ENCODE assay signal across 22 mouse cellular contexts in genomic region chr19:12570866-12571265, GRCm38 (mm10). TPM values are rescaled to one million over a fixed set of nuclear protein-coding genes. Genes with fewer than 3 reads are reported as not detected.
DNase-seq lines count a peak whose midpoint lies in the region; TF ChIP-seq lines count a peak whose summit lies in the region.
"Had no signal": no experiment of that assay in that cellular context is flagged by ENCODE, and none has a peak within 500 bp of the region (broad histone marks: within the 10 kb centered on the region; RNA-seq: fewer than 3 reads in every experiment).

No protein-coding gene starts in this region.

- 27% methylated on average over 2 of the region's 2 CpGs for WGBS in macrophage (ENCODE audit: missing documents)

- H3K27me3 ChIP-seq in MEL (ENCODE audit: control insufficient read depth in 1 of 2, insufficient read depth in 2 of 2, low read length in 2 of 2), result no peaks in the 10 kb centered on the region
- H3K27me3 ChIP-seq: embryonic facial prominence, embryonic 13.5 days; forebrain, embryonic 12.5 days; hindbrain, embryonic 13.5 days had no signal

- H3K79me2 ChIP-seq in MEL (ENCODE audit: control insufficient read depth, insufficient read depth, low read length, poor library complexity) (peaks cover 17% of the 10 kb centered on the region), macrophage (ENCODE audit: inconsistent target) (peaks cover 23% of the 10 kb centered on the region)

- H3K36me3 ChIP-seq in MEL (ENCODE audit: control insufficient read depth in 1 of 2, insufficient read depth in 2 of 2, low read length in 2 of 2) (peaks cover 0 to 17% of the 10 kb centered on the region in 2 experiments; a peak in 2 of 4 replicates), macrophage (ENCODE audit: inconsistent target) (no peaks in the 10 kb centered on the region)
- H3K36me3 ChIP-seq: embryonic facial prominence, embryonic 13.5 days; forebrain, embryonic 12.5 days; heart, embryonic 10.5 days; hindbrain, embryonic 13.5 days had no signal

- no peak for TF ChIP-seq CTCF in MEL (IDR thresholded peaks at IDR 0.05 in 2 of 3, conservative IDR thresholded peaks at IDR 0.05 in 1 of 3; ENCODE audit: control insufficient read depth in 1 of 3, insufficient read depth in 1 of 3, low read depth in 2 of 3, low read length in 3 of 3, poor library complexity in 1 of 3, severe bottlenecking in 1 of 3)

- no peak overlapping the region for H3K9ac ChIP-seq in MEL (ENCODE audit: control insufficient read depth, low read depth, low read length, poor library complexity, severe bottlenecking)
- H3K9ac ChIP-seq: embryonic facial prominence, embryonic 13.5 days; forebrain, embryonic 12.5 days; forebrain, postnatal 0 days; hindbrain, embryonic 13.5 days had no signal

- no peak for TF ChIP-seq POLR2A in MEL (IDR thresholded peaks at IDR 0.05; ENCODE audit: control insufficient read depth in 1 of 2, insufficient read depth in 1 of 2, low read depth in 1 of 2, low read length in 2 of 2, poor library complexity in 1 of 2)

- TF ChIP-seq RAD21 in MEL (IDR thresholded peaks at IDR 0.05; ENCODE audit: low read depth, low read length), result no peak

- DNase-seq in thymus, postnatal 0 days (ENCODE audit: low spot score), result peak; percentile 23
- no peak for DNase-seq in thymus, postnatal 4 days
- no peak for DNase-seq in MEL (ENCODE audit: low read depth, low spot score)
- no peak for DNase-seq in layer of hippocampus, adult 9-11 months
- no peak for DNase-seq in spleen, postnatal 4 days (ENCODE audit: low spot score in 2 of 2)
- no peak for DNase-seq in gastrocnemius, postnatal 10 days
- DNase-seq: adrenal gland, adult 8-10 months; cerebellum, adult 18-20 months; cerebellum, adult 9-11 months; cerebellum, postnatal 36 days; forebrain, postnatal 0 days; heart, adult 18-20 months; heart, postnatal 14 days had no signal

- H3K4me3 ChIP-seq in MEL (ENCODE audit: control insufficient read depth in 1 of 2, insufficient read depth in 1 of 2, low read depth in 2 of 2, low read length in 2 of 2) (no peak overlapping the region), macrophage (ENCODE audit: inconsistent target) (no peak overlapping the region)
- H3K4me3 ChIP-seq: embryonic facial prominence, embryonic 13.5 days; forebrain, embryonic 12.5 days; heart, embryonic 10.5 days; hindbrain, embryonic 13.5 days had no signal

- H3K4me1 ChIP-seq in MEL (ENCODE audit: control insufficient read depth in 1 of 2, insufficient read depth in 2 of 2, low read length in 2 of 2), result peaks cover 5 to 17% of the 10 kb centered on the region in 2 experiments

- TF ChIP-seq EP300 in MEL (IDR thresholded peaks at IDR 0.05; ENCODE audit: low read depth in 1 of 2, low read length in 2 of 2), result no peak

- H3K27ac ChIP-seq in MEL (ENCODE audit: control insufficient read depth, low read depth, low read length) (no peak overlapping the region), macrophage (peak overlapping the region; percentile 99)
- H3K27ac ChIP-seq: embryonic facial prominence, embryonic 13.5 days; forebrain, embryonic 12.5 days; heart, embryonic 10.5 days; hindbrain, embryonic 13.5 days; hindbrain, postnatal 0 days had no signal

- H3K9me3 ChIP-seq in MEL (replicated peaks; ENCODE audit: insufficient read depth, low read length), result no peaks in the 10 kb centered on the region
- H3K9me3 ChIP-seq: embryonic facial prominence, embryonic 13.5 days; forebrain, embryonic 12.5 days; heart, embryonic 10.5 days; hindbrain, embryonic 13.5 days had no signal

TF ChIP-seq in MEL, 35 proteins besides CTCF, POLR2A, EP300 and RAD21:
- TF ChIP-seq E2F4 (IDR thresholded peaks at IDR 0.05; ENCODE audit: borderline replicate concordance, low read depth, low read length) (no peak), CHD2 (IDR thresholded peaks at IDR 0.05; ENCODE audit: low read length) (no peak), MXI1 (IDR thresholded peaks at IDR 0.05; ENCODE audit: low read depth, low read length) (peak; percentile 24; the same call in 1 of the 2 replicates), ETS1 (IDR thresholded peaks at IDR 0.05; ENCODE audit: low read depth, low read length) (no peak), GATA1 (IDR thresholded peaks at IDR 0.05; ENCODE audit: low read depth, low read length) (no peak), ZC3H11A (IDR thresholded peaks at IDR 0.05; ENCODE audit: low read depth, low read length) (no peak), MEF2A (IDR thresholded peaks at IDR 0.05; ENCODE audit: extremely low read depth, insufficient replicate concordance, low read depth, low read length, poor library complexity, severe bottlenecking) (no peak), JUND (IDR thresholded peaks at IDR 0.05; ENCODE audit: low read depth, low read length) (no peak)

RNA-seq across cellular contexts. Expression of gene Fam111a, which starts 25.3 kb away (rescaled TPM):
- 32.3 and 35.0 TPM in 2 replicates for polyA plus RNA-seq in thymus, postnatal 0 days (2015; fragmentation: Nextera tagmentation; extraction: Ambion mirVana)
- total RNA-seq in MEL (2012; rRNA removed), result 53.1 and 56.1 TPM in 2 replicates
- polyA plus RNA-seq in MEL (2012; ENCODE audit: insufficient read depth in 1 of 2, insufficient read length in 2 of 2, low read depth in 1 of 2, low replicate concordance in 2 of 2, missing spikeins in 1 of 2), result 100 to 1,000 TPM in 1 of 2 experiments, 10 to 100 TPM in 1; 75.9 to 157 TPM
- total RNA-seq in macrophage (2018; cell fraction: chromatin; rRNA removed), result 10 to 100 TPM in 25 of 26 experiments, 1 to 10 TPM in 1; 7.4 to 79.6 (median 40.6) TPM
- total RNA-seq in macrophage (2018; cell fraction: cytosol; rRNA removed), result 10 to 100 TPM; 36.0 to 74.7 (median 60.7) TPM
- total RNA-seq in macrophage (2018; cell fraction: nucleus; rRNA removed), result 100 to 1,000 TPM in 2 of 26 experiments, 10 to 100 TPM in 24; 26.5 to 166 (median 46.1) TPM
- 55.9 to 176 TPM (median 125 TPM) in 3 replicates for polyA plus RNA-seq in macrophage (2018)
- total RNA-seq in gastrocnemius, postnatal 10 days (2021), result 10 to 100 TPM in 1 of 2 experiments, 1 to 10 TPM in 1; 7.3 to 11.2 TPM

RNA-seq across cellular contexts. Expression of gene Gm4952, which starts 28.9 kb away (rescaled TPM):
- 0.12 TPM in 1 of 2 replicates, not detected in the other for polyA plus RNA-seq in thymus, postnatal 0 days (2015; fragmentation: Nextera tagmentation; extraction: Ambion mirVana)
- total RNA-seq in MEL (2012; rRNA removed), result not detected in 2 replicates
- polyA plus RNA-seq in MEL (2012; ENCODE audit: insufficient read depth in 1 of 2, insufficient read length in 2 of 2, low read depth in 1 of 2, low replicate concordance in 2 of 2, missing spikeins in 1 of 2) (under 1 TPM in 1 of 2 experiments, not detected in 1; 0.06 TPM), macrophage (2018) (not detected in 3 replicates)
- under 1 TPM in 1 of 26 experiments, not detected in 25; 0.58 TPM for total RNA-seq in macrophage (2018; cell fraction: chromatin; rRNA removed)
- total RNA-seq in macrophage (2018; cell fraction: cytosol; rRNA removed), result under 1 TPM in 1 of 26 experiments, not detected in 25; 0.03 TPM
- total RNA-seq in macrophage (2018; cell fraction: nucleus; rRNA removed), result 1 to 10 TPM in 1 of 26 experiments, not detected in 25; 1.1 TPM
- total RNA-seq in gastrocnemius, postnatal 10 days (2021), result not detected
- total RNA-seq: gastrocnemius, adult 8-10 months; heart, adult 18-20 months; heart, postnatal 14 days; hematopoietic stem cell, adult 5-6 weeks; hindbrain, postnatal 0 days had no signal
- polyA plus RNA-seq: forebrain, embryonic 12.5 days; heart, embryonic 14.5 days had no signal
